Mouse (Mus musculus) heart, postnatal 36 days (tissue): Measurements from ENCODE around the gene Macrod1. TPM values are rescaled to one million over a fixed set of nuclear protein-coding genes. Genes with fewer than 3 reads are reported as not detected.

Experiments used
- DNase-seq, 2 experiments: peaks; one replicate each; pipeline ENCODE4 v3.0.0; 2021 to 2022
- intact Hi-C: fragments of 180-260 bp; cut with DNase I; formaldehyde crosslinking; loops from one replicate; pipeline ENCODE4 v1.15.1; 2025
- total RNA-seq, 2 experiments: library from RNA; stranded (reverse); gene quantifications; 2 replicates each; pipeline ENCODE4 v1.2.3; 2021

Gene Macrod1
- total RNA-seq, 2 experiments from 2014 or later = 272 to 280 TPM

DNA sequence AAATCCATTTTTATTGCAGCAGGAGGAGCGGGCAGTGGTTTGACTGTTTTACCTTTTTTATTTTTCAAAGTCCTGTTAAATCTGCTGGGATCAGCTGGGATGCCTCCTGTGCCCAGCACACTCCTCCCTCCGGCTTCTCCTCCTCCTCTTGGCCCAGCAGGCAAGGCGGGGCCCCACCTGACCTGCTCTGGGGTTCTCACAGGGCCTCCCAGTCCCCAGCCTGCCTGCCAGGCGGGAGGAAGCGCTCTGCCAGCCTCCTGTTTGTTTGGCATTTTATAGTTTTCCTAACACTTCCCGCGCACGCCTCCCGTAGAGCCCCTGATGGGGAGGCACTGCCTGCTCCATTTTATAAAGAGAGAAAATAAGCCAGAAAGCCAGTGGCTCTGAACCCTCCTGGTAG lies 79.4 kb downstream of the Macrod1 start:
- DNase-seq = peak; percentile 33 to 35

DNA sequence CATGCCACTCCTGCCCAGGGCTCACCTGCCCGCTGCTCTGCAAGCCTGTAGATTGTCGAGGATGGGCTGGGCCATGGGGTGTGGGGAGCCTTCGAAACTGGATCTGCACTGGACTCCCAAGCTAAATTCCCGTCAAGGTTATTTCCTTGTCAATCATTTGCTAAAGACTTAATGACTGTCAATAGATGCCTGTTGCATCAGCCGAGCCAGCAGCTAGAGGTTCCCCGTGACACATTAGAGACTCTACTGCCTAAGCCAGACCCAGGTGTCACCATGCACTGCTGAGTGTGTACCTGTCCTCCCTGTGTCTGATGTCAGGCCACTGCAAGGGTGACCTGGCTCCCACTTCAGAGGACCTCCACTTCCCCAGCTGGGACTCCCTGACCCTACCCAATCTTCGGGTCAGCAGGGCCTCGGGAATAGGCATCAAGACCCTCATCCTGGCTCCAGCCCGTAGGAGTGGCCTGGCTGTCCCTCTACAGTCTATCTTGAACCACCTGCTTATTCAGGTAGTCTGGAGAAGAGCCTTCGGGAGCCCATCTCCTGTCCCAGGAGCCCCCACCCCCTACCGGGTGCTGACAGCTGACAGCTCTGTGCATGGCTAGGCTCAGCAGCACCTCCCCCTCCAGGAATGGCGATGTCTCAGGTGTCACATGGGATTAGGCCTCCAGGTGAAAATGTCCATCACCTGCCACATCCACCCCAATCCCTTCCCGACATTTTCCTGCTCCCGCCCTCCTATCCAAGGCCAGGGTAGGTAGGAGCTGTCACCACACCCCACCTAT lies 80.3 kb downstream of the Macrod1 start:
- intact Hi-C loops = no loop called here
- DNase-seq = no peak

More for the DNA sequence above, 79.4 kb downstream of the Macrod1 start:
- intact Hi-C loops = no loop called here

DNA sequence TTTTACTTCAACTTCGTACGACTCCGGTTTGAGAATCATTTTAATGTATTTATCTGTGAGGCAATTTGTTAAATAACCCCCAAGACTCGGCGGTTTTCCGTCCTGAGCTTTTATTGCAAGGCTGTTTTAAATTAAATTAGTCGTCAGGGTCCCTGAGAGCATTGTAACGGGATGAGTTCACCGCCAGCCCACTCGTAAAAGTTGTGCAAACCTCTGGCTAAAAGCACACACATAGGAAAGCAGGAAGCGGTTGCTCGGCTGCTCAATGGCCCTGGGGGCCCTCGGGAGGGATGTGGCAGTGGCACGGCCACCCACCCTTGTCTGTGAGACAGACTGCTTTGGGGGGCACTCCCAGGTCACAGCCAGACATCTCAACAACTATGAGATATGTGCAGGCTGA lies 81.7 kb downstream of the Macrod1 start:
- DNase-seq = no peak
- intact Hi-C loops = no loop called here

- no peak for DNase-seq
- intact Hi-C loops = no loop called here
Observed at GRCm38 (mm10) chr19:7139321-7139720, 82.7 kb downstream of the Macrod1 start.

GRCm38 (mm10) chr19:7140373-7140772 lies 83.8 kb downstream of the Macrod1 start:
- intact Hi-C loops = no loop called here
- DNase-seq = no peak

- intact Hi-C loops = no loop called here
- no peak for DNase-seq
Observed at GRCm38 (mm10) chr19:7140856-7141421, 84.3 kb downstream of the Macrod1 start.

DNA sequence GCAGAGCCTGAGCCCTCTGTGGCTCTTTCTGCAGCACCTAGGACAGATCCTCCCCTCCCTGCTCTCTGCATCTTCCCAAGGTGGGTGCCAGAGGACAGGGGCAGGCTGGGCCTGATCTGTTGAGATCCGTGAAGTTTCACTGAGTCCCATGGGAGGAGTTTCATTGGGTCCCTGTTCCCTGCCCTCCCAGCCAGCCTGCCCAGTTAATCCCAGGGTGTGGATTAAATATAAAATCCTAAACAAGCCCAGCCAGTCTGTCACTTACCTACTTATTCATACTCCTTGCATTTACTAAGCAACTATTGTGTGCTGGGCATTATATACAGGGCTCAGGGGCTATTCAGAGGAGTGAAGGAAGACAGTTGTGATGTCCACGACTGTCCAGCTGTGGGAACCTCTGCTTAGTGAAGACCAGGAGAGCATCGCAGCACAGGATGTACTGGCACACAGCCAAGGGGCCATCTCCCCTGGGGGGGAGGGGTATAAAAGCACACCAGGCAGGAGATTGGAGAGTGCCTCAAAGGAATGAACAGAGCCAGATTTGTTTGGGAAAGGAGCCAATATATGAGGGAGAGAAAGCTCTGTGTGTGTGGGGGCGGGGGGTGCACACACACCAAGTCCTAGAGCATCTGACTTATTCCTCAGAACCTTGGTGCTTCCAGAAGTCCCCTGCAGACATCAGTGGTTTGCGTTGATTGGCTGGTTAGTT lies 85.8 kb downstream of the Macrod1 start:
- intact Hi-C loops = no loop called here
- no peak for DNase-seq

DNA sequence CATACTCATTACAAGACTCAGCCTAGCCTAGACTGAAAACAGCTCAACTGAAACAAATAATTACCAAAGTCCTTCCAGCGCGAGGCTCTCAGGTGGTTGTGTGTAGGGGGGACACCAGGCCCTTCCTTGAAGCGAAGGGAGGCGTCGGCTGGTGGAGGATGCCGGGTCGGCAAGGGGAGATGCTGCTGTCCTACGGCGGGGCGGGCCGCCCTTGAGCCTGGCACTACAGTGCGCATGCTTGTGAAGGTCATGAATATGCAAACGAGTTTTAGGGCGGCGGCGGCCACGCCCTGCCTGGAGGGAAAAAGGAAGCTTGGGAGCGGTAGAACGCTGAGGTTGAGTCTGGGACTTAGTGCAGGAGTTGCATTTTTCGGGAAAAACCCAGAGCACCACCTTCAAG lies 87.2 kb downstream of the Macrod1 start:
- intact Hi-C loops = no loop called here
- peak; percentile 32 to 56 for DNase-seq

GRCm38 (mm10) chr19:7144458-7144857 lies 87.8 kb downstream of the Macrod1 start:
- intact Hi-C loops = no loop called here
- no peak for DNase-seq

GRCm38 (mm10) chr19:7146376-7146775 lies 89.8 kb downstream of the Macrod1 start:
- intact Hi-C loops = no loop called here
- DNase-seq = peak in 1 of 2 experiments; percentile 24

GRCm38 (mm10) chr19:7148096-7148495 lies 91.5 kb downstream of the Macrod1 start:
- intact Hi-C loops = no loop called here
- DNase-seq = no peak

DNA sequence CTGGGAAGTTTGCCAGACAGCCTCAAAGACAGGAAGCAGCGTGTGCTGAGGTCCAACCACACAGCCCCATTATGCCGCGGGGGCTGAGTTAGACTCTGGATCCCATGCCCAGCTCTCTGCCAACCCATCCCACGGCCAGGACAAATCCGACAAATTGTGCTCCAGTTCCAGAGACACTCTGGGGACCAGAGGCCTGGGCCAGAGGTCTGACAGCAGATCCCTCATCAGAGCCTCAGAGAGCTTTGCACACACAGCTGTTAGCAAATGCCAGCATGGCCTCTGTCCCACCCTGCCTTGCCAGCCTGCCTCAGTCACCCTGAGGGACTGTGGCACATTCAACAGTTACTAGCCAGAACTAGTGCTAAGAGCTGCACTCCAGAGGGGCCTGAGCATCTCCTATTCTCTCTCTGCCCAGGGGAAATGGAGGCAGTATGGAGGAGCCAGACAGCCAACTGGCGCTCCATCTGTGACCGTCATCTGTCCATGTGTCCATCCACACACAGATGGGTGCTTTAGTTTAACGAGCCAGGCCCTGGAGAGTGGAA lies 92.0 kb downstream of the Macrod1 start:
- intact Hi-C loops = no loop called here
- DNase-seq = no peak

DNA sequence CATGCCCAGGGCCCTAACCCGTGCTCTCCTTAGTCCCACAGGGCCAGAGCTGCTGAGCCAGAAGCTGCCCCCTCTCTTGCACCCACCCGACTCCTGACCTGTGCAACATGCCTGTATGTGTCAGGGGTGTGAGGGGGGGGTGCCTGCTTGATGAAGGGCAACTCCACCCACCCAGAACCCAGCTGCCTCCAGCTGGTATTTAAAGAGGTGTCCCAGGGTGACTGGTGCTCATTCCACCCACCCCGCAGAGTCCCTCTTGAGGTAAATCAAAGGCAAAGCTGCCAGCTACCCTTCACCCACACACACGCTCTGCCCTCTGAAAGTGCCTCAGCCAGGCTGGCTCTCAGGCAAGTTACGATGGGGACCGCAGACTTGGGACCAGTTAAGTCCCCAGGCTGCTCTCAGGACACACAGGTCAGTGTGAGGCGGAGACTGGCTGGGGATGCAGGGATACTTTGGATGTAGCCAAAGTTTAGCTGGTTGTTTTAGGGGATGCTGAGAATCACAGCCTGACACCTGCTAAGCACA lies 92.6 kb downstream of the Macrod1 start:
- intact Hi-C loops = no loop called here
- no peak for DNase-seq

- intact Hi-C loops = no loop called here
- no peak for DNase-seq
Observed at GRCm38 (mm10) chr19:7151300-7151926, 94.8 kb downstream of the Macrod1 start.

DNA sequence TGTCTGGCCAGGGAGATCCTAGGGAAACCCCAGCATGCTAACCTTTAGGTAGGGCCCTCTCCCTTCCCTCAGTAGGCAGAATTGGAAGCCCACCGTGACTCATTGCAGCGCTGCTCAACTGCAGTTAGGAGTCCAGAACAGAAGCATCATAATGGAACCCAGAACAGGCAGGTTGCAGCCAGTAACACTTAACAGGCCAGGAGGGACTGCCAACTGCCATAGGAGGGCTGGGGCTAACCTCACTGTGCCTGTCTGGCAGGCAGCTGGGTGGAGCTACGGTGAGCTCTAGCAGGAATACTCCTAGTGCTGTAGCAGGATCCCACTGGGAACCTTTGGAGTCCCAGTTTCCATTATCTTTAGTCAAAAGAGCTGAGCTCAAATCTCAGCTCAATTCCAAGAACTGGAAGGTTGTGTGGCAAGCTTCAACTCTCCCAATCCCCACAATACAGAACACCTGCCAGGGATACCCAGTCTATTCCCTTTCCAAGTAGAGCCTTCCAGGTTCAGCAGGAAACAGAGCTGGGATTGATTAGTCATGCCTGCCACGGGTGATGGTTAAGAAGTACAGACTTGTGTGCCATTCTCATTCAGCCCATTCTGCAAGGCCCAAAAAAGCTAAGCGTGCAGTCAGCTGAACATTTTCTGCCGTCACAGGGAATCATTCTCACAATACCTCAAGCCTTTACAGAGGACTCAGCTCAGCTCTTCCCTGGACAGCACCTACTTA lies 95.5 kb downstream of the Macrod1 start:
- intact Hi-C loops = no loop called here
- DNase-seq = no peak

DNA sequence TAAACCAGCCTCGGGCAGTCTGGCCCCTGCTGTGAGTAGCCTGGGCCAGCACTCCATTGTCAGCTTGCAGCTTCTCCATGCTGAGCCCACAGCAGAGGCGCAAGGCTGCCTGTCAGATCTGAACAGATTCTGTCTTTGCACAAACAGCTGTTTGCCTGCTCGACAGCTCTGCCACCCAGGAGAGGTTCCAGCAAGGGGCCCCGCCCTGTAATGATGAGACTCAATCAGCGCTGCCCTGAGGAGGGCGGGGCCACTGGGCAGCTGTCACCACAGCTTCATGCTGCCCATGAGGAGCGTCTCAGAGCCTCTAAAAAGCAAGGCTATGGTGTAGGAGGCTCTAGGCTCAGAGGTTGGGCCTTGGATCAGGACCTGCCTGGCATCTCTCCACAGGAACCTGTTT lies 96.6 kb downstream of the Macrod1 start:
- intact Hi-C loops = no loop called here
- no peak for DNase-seq

DNA sequence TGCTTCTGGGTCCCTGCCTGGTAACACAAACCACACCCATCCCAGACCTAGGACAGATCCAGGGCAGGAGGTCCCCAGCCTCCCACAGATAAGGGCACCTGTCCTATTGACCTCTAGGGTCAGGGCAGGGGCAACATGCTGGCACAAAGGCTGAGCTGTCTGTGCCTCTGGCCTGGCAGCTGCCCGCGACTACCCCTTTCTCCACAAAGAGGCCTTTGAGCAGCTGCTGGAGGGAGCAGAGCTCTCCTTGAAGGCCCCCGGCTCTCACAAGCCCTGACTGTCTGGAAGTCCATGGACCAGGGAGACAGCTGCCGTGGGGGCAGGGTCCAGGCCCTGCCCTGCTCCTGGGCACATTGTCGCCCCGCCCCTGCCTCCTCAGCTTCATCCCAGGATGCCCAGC lies 98.6 kb downstream of the Macrod1 start:
- no peak for DNase-seq
- intact Hi-C loops = no loop called here

DNA sequence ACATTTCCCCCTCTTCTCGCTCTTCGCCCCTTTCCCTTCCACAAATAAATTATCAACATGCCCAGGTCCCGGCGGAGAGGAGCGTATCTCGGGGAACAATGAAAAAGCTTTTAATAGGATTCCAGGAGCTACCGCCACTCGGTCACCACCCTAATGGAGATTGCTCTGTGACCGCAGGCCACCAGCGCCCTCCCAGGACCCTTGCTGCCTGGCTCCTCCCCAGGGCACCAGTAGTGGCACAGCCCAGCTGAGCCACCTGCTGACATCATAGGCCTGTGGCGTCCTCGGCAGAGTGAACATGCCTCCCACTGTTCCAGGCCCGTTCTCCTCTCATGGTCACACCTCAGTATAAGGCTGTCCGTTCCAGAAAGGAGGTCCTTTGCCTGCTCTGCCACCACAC lies 101.1 kb downstream of the Macrod1 start:
- intact Hi-C loops = no loop called here

GRCm38 (mm10) chr19:7160151-7160906 lies 103.7 kb downstream of the Macrod1 start:
- intact Hi-C loops = loop anchor here (1.0 kb wide), 1 partner anchor 92 kb away; no protein-coding TSS in a partner anchor
- DNase-seq = no peak

More for the DNA sequence above, 101.1 kb downstream of the Macrod1 start:
- DNase-seq = no peak
